Mouse (Mus musculus) embryonic stem cell, embryonic (primary cell): ENCODE data around the gene Aatf.

ENCODE experiments used
- CTCF ChIA-PET, 4 experiments: fragments of 300-600 bp in 2 of 4; fragments of 350-600 bp in 2 of 4; sonication (Branson Sonifier 250); formaldehyde crosslinking; loops; one replicate each; lab custom pipeline; 2022; ENCODE audit warnings: inconsistent platforms in 2 of 4; lab: Charles Lee
- POLR2A ChIA-PET, 4 experiments: fragments of 300-600 bp in 2 of 4; fragments of 350-600 bp in 2 of 4; sonication (Branson Sonifier 250); formaldehyde crosslinking; loops; one replicate each; lab custom pipeline; 2022; ENCODE audit warnings: antibody characterized with exemption in 4 of 4, inconsistent platforms in 1 of 4; lab: Charles Lee

The Aatf gene

GRCm38 (mm10) chr11:84524511-84525270 lies 11.4 kb upstream of the Aatf start:
- ChIA-PET CTCF (interaction anchor here in 3 of 4 experiments (0.6 to 2.2 kb wide), 7 partner anchors 9 to 294 kb away, joined by 3 to 10 read pairs (median 4); partner anchors contain the start of genes Aatf (in 1 of the 3) and Mrm1 (in 1 of the 3)), POLR2A (interaction anchor here in 3 of 4 experiments (0.6 to 6.4 kb wide), 8 partner anchors 9 to 1208 kb away, joined by 3 to 83 read pairs (median 4); partner anchors contain the start of gene Aatf (in 3 of the 3))

GRCm38 (mm10) chr11:84523841-84524510 lies 10.7 kb upstream of the Aatf start:
- CTCF ChIA-PET = interaction anchor here in 3 of 4 experiments (0.6 to 2.2 kb wide), 5 partner anchors 10 to 782 kb away, joined by 3 to 10 read pairs (median 4); partner anchors contain the start of gene Aatf (in 1 of the 3)
- POLR2A ChIA-PET = interaction anchor here (0.6 to 6.4 kb wide), 8 partner anchors 9 to 599 kb away, joined by 3 to 83 read pairs (median 4); partner anchors contain the start of gene Aatf (in 3 of the 4)

- ChIA-PET CTCF (interaction anchor here in 3 of 4 experiments (0.6 to 2.2 kb wide), 3 partner anchors 95 to 783 kb away, joined by 4 to 10 read pairs (median 4); no protein-coding TSS in a partner anchor), POLR2A (interaction anchor here (0.6 to 6.4 kb wide), 9 partner anchors 8 to 599 kb away, joined by 3 to 83 read pairs (median 3); partner anchors contain the start of gene Aatf (in 3 of the 4))
Observed at GRCm38 (mm10) chr11:84523321-84523831, 10.1 kb upstream of the Aatf start.

GRCm38 (mm10) chr11:84522577-84523320 lies 9.4 kb upstream of the Aatf start:
- ChIA-PET CTCF (interaction anchor here in 2 of 4 experiments (1.6 to 2.2 kb wide), 2 partner anchors 96 to 275 kb away, joined by 4 to 10 read pairs; no protein-coding TSS in a partner anchor), POLR2A (interaction anchor here in 3 of 4 experiments (0.6 to 6.4 kb wide), 8 partner anchors 8 to 598 kb away, joined by 3 to 83 read pairs (median 4); partner anchors contain the start of genes Aatf (in 3 of the 3) and Mrm1 (in 1 of the 3))

GRCm38 (mm10) chr11:84521751-84522299 lies 8.5 kb upstream of the Aatf start:
- ChIA-PET CTCF (interaction anchor here in 2 of 4 experiments (0.5 to 1.6 kb wide), 2 partner anchors 51 to 97 kb away, joined by 4 to 6 read pairs; no protein-coding TSS in a partner anchor), POLR2A (interaction anchor here in 3 of 4 experiments (1.0 to 6.4 kb wide), 7 partner anchors 7 to 297 kb away, joined by 3 to 83 read pairs (median 6); partner anchors contain the start of genes Aatf (in 3 of the 3) and Mrm1 (in 1 of the 3))

GRCm38 (mm10) chr11:84521071-84521390 lies 7.7 kb upstream of the Aatf start:
- POLR2A ChIA-PET = interaction anchor here in 2 of 4 experiments (0.6 to 6.4 kb wide), 5 partner anchors 6 to 298 kb away, joined by 6 to 83 read pairs (median 8); partner anchors contain the start of genes Aatf (in 2 of the 2) and Mrm1 (in 1 of the 2)
- CTCF ChIA-PET = no interaction called here

- POLR2A ChIA-PET = interaction anchor here in 3 of 4 experiments (0.6 to 6.4 kb wide), 5 partner anchors 6 to 393 kb away, joined by 3 to 66 read pairs (median 6); partner anchors contain the start of genes Aatf (in 1 of the 3) and Mrm1 (in 1 of the 3)
- CTCF ChIA-PET = interaction anchor here in 1 of 4 experiments (0.6 kb wide), 1 partner anchor 146 kb away, joined by 3 read pairs; no protein-coding TSS in a partner anchor
Observed at GRCm38 (mm10) chr11:84520269-84521070, 7.1 kb upstream of the Aatf start.

- ChIA-PET POLR2A (interaction anchor here in 3 of 4 experiments (0.6 to 2.2 kb wide), 5 partner anchors 9 to 1229 kb away, joined by 3 to 6 read pairs (median 3); no protein-coding TSS in a partner anchor), CTCF (interaction anchor here in 2 of 4 experiments (0.6 kb wide), 3 partner anchors 27 to 1217 kb away, joined by 3 to 4 read pairs (median 3); no protein-coding TSS in a partner anchor)
Observed at GRCm38 (mm10) chr11:84519576-84520268, 6.4 kb upstream of the Aatf start.

GRCm38 (mm10) chr11:84519036-84519435 lies 5.7 kb upstream of the Aatf start:
- CTCF ChIA-PET = interaction anchor here in 1 of 4 experiments (0.6 to 0.7 kb wide), 2 partner anchors 79 to 299 kb away, joined by 3 to 5 read pairs; no protein-coding TSS in a partner anchor
- POLR2A ChIA-PET = interaction anchor here in 2 of 4 experiments (0.7 to 0.8 kb wide), 2 partner anchors 10 to 1228 kb away, joined by 3 to 4 read pairs; no protein-coding TSS in a partner anchor

GRCm38 (mm10) chr11:84518261-84518660 lies 4.9 kb upstream of the Aatf start:
- ChIA-PET CTCF (no interaction called here), POLR2A (no interaction called here)

- ChIA-PET CTCF (no interaction called here), POLR2A (interaction anchor here in 2 of 4 experiments (0.6 to 5.3 kb wide), 3 partner anchors 7 to 181 kb away, joined by 3 to 83 read pairs (median 4); partner anchors contain the start of gene Lhx1 (in 1 of the 2))
Observed at GRCm38 (mm10) chr11:84517431-84517830, 4.1 kb upstream of the Aatf start.

- CTCF ChIA-PET = interaction anchor here in 2 of 4 experiments (0.6 to 1.0 kb wide), 2 partner anchors 9 to 877 kb away, joined by 3 read pairs; partner anchors contain the start of gene Lhx1 (in 1 of the 2)
- POLR2A ChIA-PET = interaction anchor here in 2 of 4 experiments (0.6 to 5.3 kb wide), 4 partner anchors 7 to 302 kb away, joined by 3 to 83 read pairs (median 4); partner anchors contain the start of genes Lhx1 (in 1 of the 2) and Mrm1 (in 1 of the 2)
Observed at GRCm38 (mm10) chr11:84516501-84517240, 3.3 kb upstream of the Aatf start.

- POLR2A ChIA-PET = interaction anchor here in 1 of 4 experiments (0.6 to 1.8 kb wide), 4 partner anchors 11 to 333 kb away, joined by 3 to 5 read pairs (median 3); no protein-coding TSS in a partner anchor
- CTCF ChIA-PET = no interaction called here
Observed at GRCm38 (mm10) chr11:84512031-84512430, 1.3 kb downstream of the Aatf start.

GRCm38 (mm10) chr11:84504296-84504695 lies 9.0 kb downstream of the Aatf start:
- POLR2A ChIA-PET = interaction anchor here in 2 of 4 experiments (0.6 to 3.4 kb wide), 3 partner anchors 9 to 1583 kb away, joined by 4 to 17 read pairs (median 7); partner anchors contain the start of gene Aatf (in 2 of the 2)

More at GRCm38 (mm10) chr11:84504296-84504695, 9.0 kb downstream of the Aatf start:
- CTCF ChIA-PET = interaction anchor here in 2 of 4 experiments (0.5 to 2.1 kb wide), 5 partner anchors 8 to 75 kb away, joined by 3 to 5 read pairs (median 3); no protein-coding TSS in a partner anchor
